Mouse (Mus musculus) left cerebral cortex, postnatal 10 days (tissue): ENCODE measurements at regions not wholly inside any gene's neighbourhood (a gene's known extent, or its start where the extent isn't known, plus 50 kb on each side); places are given as distances from the start of the nearest gene placed in this dataset. TPM values are rescaled to one million over a fixed set of nuclear protein-coding genes. Genes with fewer than 3 reads are reported as not detected.

ENCODE experiments used
- DNase-seq, 2 experiments: peaks; one replicate each; pipeline ENCODE4 v3.0.0; 2021 to 2022; ENCODE audit warnings: low spot score in 2 of 2, mixed read lengths in 1 of 2; ENCODE audit errors: extremely low spot score in 1 of 2
- intact Hi-C: fragments of 180-260 bp; cut with DNase I; formaldehyde crosslinking; loops from one replicate; pipeline ENCODE4 v1.15.1; 2025
- microRNA-seq: library from miRNA; unstranded; fragments of <30 nt; microRNA quantifications from one replicate; pipeline ENCODE4 v1.2.0, GENCODE M21; 2022

GRCm38 (mm10) chr3:137785224-137785623, 79.1 kb upstream of the H2afz start:
- intact Hi-C loops = loop anchor here (10.0 kb wide), 1 partner anchor 650 kb away; no protein-coding TSS in a partner anchor
- no peak for DNase-seq

DNA sequence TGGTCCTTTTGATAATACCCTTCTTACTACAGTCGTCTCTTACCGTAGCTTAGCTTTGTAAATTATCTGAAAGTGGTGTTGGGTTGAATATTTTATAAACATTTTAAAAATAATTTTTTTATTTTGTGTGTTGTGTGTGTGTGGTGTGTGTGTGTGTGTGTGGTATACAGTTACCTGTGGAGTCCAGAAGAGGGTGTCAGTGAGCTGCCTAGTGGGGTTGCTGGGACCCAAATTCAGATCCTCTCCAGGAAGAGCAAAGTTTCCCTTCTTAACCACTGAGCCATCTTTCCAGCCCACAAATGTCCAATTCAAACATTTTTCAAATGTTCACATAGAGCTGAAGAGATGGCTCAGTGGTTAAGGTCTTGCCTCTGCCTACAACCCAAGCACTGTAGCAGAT, 78.4 kb upstream of the H2afz start:
- intact Hi-C loops = loop anchor here (10.0 kb wide), 1 partner anchor 649 kb away; no protein-coding TSS in a partner anchor
- DNase-seq = no peak

DNA sequence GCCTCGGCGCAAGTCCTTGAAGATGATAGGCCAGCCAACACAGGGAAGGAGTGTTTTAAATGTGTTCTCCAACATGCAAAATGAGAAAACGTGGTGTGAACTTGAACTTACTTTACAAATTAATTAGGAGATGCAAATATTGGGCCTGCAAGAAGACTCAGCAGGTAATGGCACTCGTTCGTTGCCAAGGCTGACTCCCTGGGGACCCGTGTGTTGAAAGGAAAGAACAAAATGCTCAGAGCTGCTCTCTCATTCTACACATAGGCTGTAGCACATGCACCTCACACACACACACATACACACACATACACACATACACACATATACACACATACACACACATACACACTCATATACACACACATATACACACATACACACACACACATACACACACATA, 74.6 kb upstream of the H2afz start:
- DNase-seq = no peak
- intact Hi-C loops = loop anchor here (2.0 to 10.0 kb wide), 2 partner anchors 75 to 645 kb away; partner anchors contain the start of gene H2afz

GRCm38 (mm10) chr3:137790340-137790739, 73.9 kb upstream of the H2afz start:
- DNase-seq = no peak
- intact Hi-C loops = no loop called here

GRCm38 (mm10) chr3:137795754-137796315, 68.5 kb upstream of the H2afz start:
- intact Hi-C loops = no loop called here
- no peak for DNase-seq

DNA sequence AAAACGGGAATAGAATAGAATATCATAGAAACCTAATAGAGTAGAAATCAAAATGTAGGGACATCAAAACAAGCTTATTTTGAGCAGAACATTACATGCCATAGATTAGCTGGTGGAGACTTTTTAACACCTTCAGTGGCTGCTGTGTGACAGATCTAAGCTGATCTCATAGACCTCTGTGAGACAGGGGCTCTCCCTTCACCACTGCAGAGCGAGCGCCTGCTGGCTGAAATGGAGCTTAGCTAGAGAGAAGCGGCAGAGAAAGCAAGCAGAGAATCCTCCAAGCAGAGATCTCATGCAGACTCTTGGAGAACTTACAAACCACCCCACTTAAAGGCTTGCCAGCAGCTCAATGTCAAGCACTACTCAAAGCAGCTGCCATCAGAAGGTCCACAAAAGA, 65.5 kb upstream of the H2afz start:
- no peak for DNase-seq
- intact Hi-C loops = no loop called here

DNA sequence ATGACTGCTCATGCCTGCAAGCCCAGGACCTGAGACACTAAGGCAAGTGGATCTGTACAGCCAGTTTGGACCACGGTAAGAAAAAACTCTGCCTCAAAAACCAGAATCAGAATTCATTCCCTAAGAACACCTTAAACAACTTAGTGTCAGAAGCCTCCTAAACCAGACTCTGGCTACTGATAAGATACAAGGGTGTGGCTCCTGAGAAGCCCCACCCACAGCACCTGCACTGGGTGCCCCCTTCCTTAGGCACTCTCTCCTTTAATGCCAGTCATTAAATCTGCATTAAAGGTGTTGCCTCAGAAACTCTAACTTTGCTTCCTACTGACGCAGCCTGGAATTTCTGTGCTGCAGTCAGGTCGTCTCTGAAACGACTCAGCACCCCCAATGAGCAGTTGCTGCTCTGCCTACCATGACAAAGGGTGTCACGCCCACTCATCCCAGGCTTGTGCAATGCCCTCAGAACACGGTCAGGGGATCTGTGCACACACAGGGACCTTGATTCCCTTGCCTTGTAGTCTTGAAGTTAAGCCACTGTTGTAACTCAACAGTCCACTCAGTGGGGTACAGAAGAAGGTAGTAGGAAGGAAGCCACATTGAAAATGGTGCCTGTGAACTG, 62.8 kb upstream of the H2afz start:
- intact Hi-C loops = no loop called here
- DNase-seq = no peak

DNA sequence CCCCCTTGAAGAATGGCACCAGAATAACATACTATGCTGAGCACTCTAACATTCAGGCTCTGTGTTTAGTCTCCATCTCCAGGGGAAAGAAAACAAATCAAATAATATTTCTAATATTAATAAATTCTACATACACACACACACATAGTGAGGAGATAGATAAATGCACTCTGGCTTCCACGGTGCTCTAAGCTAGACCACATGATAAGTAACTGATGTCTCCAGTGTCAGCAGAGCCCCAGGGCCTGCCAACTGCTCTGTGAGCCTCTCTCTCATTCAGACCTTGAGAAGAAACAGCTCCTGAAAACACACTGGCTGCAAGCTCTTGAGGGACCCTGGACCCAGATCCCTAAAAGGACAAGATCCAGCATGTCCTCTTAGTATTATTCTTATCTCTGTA, 56.9 kb upstream of the H2afz start:
- DNase-seq = no peak
- intact Hi-C loops = no loop called here

- intact Hi-C loops = no loop called here
- DNase-seq = no peak
These were observed 56.2 kb upstream of the H2afz start for GRCm38 (mm10) chr3:137807913-137808684.

DNA sequence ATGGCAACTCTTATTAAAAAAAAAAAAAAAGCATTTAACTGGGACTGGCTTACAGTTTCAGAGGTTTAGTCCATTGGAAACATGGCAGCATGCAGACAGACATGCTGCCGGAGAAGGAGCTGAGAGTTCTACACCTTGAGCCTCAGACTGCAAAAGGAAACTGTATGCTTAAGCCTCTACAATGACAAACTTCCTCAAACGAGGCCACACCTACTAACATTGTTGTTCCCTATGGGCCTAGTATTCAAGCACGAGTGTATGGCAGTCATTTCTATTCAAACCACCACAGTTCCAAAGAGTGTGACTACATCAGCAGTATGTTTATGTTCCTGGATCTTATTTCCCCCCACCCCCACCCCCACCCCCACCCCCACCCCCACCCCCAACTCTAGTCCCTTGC, 54.2 kb upstream of the H2afz start:
- intact Hi-C loops = no loop called here
- DNase-seq = no peak

Small RNAs in the stretch of these regions (microRNA-seq; reads per million reads assigned to microRNA genes)
- not detected for gene Mir6380
